Mouse (Mus musculus): ENCODE results near the gene H2-M5. TPM values are rescaled to one million over a fixed set of nuclear protein-coding genes. Genes with fewer than 3 reads are reported as not detected.
A peak's percentile ranks its signal among the peaks of the same experiment; 100 is the strongest.
"Not testable (repeated sequence)": the region's sequence is repeated elsewhere in the genome, so short reads cannot be mapped to it uniquely, and the experiment has no call there.

The H2-M5 gene
- polyA plus RNA-seq, 1 experiment from 2014 or later = 1.7 TPM

DNA sequence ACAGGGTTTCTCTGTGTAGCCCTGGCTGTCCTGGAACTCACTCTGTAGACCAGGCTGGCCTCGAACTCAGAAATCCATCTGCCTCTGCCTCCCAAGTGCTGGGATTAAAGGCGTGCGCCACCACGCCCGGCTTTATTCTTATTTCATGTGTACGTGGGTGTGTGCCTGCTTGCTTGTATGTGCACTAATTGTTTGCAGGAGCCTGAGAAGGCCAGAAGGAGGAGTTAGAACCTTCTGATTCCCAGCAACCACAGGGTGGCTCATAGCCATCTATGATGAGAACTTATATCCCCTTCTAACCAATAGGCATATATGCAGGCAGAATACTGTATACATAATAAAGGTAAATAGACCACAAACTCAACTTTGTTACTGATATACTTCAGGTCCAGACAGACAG lies 1.3 kb upstream of the H2-M5 start:
- H3K9me3 ChIP-seq; H3K36me3 ChIP-seq; H3K4me3 ChIP-seq; ATAC-seq (ENCODE audit: low FRiP score, low read depth); H3K4me1 ChIP-seq; H3K27ac ChIP-seq; H3K4me2 ChIP-seq (replicated peaks); H3K9ac ChIP-seq: not testable (repeated sequence)
- H3K27me3 ChIP-seq (replicated peaks) = peaks cover 26% of the 10 kb centered on the region
- 91% methylated on average over 6 of the region's 6 CpGs for WGBS

DNA sequence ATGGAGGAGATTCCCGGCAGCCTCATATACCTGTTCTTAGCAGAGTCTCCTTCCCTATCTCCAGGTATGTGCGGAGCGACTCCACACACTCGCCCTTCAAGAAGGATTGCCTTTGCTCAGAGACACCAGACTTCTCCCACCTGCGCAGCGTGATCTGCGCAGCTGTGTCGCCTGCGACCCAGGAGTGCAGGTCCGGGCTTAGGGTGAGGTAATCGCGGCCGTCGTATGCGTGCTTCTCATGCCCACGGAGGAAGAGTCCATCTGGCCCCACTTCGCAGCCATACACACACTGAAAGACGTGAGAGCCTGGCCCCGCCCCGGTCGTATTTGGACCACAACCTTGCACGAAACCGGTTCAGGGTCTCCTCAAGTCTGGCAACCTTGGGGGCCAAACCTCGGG lies 862 bp downstream of the H2-M5 start:
- H3K4me3 ChIP-seq = no peak overlapping the region

DNA sequence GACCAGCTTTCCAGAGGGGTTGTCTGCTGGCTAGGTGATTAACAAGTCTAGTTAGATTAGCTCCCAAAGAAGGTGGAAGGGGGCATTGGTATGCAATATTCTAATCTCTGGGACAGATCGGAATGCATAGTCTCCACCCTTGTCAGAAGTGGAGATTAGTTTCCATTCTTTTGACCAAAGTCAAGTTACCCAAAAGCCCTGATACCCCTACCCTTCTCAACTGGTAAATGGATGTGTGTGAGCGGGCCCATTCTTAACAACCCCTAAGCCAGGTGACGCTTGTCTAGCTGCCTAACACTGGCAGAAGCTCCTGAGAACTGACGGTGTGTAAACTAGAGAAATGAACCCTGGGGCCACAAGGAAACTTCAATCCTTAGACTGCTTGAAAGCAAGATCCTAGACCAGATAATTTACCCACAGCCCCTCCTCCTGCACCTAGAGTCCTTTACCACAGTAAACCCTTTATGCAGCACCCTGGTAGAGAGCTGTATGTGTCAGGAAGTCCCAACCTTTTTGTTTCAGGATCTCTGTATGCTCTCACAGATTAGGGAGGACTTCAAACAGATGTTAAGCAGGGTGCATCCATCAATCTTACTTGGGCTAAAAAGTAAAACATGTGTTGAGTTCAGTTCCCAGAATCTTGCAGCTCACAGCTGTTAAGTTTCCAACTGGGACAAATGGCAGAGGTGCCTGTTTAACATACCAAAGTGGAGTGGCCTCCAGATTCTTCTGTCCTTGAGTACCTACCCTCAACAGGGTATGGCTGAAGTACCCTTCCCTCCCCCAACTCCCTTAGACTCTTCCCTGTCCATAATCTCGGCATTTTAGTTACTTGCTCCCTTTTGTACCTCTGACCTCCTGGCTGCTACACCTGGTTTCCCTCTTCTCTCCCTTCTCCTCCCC lies 6.8 kb downstream of the H2-M5 start:
- H3K36me3 ChIP-seq = no peaks in the 10 kb centered on the region
- peaks cover 5% of the 10 kb centered on the region for H3K27me3 ChIP-seq (replicated peaks)
- ATAC-seq (ENCODE audit: low FRiP score, low read depth) = no peak

More for the DNA sequence above, 862 bp downstream of the H2-M5 start:
- peaks cover 26% of the 10 kb centered on the region for H3K27me3 ChIP-seq (replicated peaks)
- WGBS = 7% methylated on average over 24 of the region's 24 CpGs
- ATAC-seq (ENCODE audit: low FRiP score, low read depth) = no peak
- H3K9me3 ChIP-seq = no peaks in the 10 kb centered on the region
- no peaks in the 10 kb centered on the region; the same call in 1 of the 2 replicates for H3K4me1 ChIP-seq
- H3K36me3 ChIP-seq = no peaks in the 10 kb centered on the region
- no peak overlapping the region for H3K9ac ChIP-seq
- H3K4me2 ChIP-seq (replicated peaks) = peak overlapping the region; percentile 43; the same call in 1 of the 2 replicates
- H3K27ac ChIP-seq = no peak overlapping the region

DNA sequence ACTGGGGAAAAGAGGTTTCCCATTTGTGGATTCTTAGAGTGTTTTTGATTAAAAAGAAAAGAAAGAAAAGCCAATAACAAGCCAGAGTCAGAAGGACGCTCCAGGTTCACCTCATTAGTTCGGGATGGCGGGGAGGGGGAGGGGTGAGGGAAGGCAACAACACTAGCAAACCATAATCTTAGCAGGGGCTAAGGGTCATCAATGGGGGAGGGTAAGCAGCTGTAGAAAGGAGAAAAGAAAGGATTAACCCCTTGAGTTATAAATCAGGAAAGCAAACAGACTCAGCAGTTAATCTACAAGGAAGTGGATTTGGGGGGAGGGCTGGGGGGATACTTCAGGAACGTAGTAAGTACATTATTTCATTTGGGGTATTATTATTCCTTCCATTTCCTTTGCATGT lies 7.5 kb downstream of the H2-M5 start:
- Histone ChIP-seq H3K9me3 (no peaks in the 10 kb centered on the region), H3K9ac (no peak overlapping the region), H3K4me3 (no peak overlapping the region), H3K4me1 (no peaks in the 10 kb centered on the region), H3K27ac (no peak overlapping the region), H3K27me3 (replicated peaks) (0 out of 2 replicates have a peak, but pooled peaks cover 2% of the 10 kb centered on the region), H3K36me3 (no peaks in the 10 kb centered on the region), H3K4me2 (replicated peaks) (peak overlapping the region; percentile 27; the same call in 1 of the 2 replicates)
- 4% methylated on average over 4 of the region's 4 CpGs for WGBS
- no peak for ATAC-seq (ENCODE audit: low FRiP score, low read depth)

More for the DNA sequence above, 6.8 kb downstream of the H2-M5 start:
- 31% methylated on average over 5 of the region's 5 CpGs for WGBS
- Histone ChIP-seq H3K4me2 (replicated peaks) (no peak overlapping the region), H3K9ac (no peak overlapping the region), H3K9me3 (no peaks in the 10 kb centered on the region), H3K27ac (no peak overlapping the region), H3K4me3 (no peak overlapping the region), H3K4me1 (no peaks in the 10 kb centered on the region)

DNA sequence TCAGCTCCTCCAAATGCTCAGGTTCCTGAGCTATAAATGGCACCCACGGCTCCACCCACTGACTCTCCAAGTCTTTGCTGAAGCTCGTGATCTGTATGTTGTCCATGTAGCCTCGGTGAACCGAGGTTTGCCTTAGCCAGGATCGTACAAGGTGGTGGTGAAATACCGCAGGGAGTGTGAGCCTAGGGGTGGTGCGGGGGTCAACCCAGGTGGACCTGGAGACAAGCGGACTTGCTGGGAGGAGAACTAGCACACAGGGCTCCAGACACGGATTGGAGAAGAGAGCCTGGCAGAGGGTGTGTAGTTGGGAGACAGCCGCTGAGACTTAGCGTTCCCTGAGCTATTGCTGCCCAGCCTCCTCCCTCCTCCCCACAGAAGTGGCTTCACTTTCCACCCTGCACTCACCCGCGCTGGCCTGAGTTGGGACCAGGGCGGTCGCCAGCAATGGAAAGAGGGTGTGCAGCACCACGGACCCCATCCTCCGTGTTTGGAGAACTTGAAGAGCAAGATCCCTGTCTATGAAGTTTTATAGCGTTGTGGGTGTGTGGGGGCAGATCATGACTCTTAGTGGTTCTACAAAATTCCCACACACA lies 8.0 kb downstream of the H2-M5 start, which contains the start of gene 2410137M14Rik:
Gene 2410137M14Rik (minus strand): TSS at position 17 of the 593 bp plus-strand sequence.
- no peak within 1 kb of the TSS for H3K9ac ChIP-seq
- H3K9me3 ChIP-seq = no peaks in the 10 kb centered on the region
- no peak within 1 kb of the TSS for H3K27ac ChIP-seq
- 12% methylated on average over 18 of the region's 18 CpGs for WGBS
- H3K4me3 ChIP-seq = no peak within 1 kb of the TSS
- H3K4me1 ChIP-seq = no peaks in the 10 kb centered on the region
- ATAC-seq (ENCODE audit: low FRiP score, low read depth) = no peak
- peak within 1 kb of the TSS; percentile 27; the same call in 1 of the 2 replicates for H3K4me2 ChIP-seq (replicated peaks)
- H3K27me3 ChIP-seq (replicated peaks) = 0 out of 2 replicates have a peak, but pooled peaks cover 2% of the 10 kb centered on the region
- no peaks in the 10 kb centered on the region for H3K36me3 ChIP-seq

DNA sequence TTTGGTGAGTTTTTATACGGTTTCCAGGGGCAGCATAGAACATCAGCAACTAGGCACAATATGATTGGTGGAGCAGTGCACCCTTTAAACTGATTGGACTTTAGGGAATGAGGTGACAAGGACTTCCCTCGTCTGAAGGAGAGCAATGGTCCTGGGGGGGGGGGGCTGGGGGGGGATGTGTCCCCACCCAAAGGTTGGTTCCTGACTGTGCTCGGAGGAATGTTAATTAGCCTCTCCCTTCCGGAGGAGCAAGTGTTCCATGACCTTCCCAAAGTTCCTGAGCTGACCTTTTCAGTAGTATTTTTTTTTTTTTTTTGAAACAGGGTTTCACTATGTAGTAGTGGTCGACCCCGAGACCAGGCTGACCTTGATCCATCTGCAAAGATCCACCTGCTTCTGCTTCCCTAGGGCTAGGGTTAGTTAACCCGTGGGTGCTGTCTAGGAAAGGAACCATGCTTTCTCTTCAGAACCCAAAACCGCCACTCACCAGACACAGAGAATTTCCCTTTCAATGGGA lies 16.0 kb downstream of the H2-M5 start:
- Histone ChIP-seq H3K4me1 (no peaks in the 10 kb centered on the region), H3K36me3 (no peaks in the 10 kb centered on the region), H3K4me3 (no peak overlapping the region), H3K4me2 (replicated peaks) (no peak overlapping the region), H3K9me3 (no peaks in the 10 kb centered on the region), H3K9ac (no peak overlapping the region), H3K27ac (no peak overlapping the region), H3K27me3 (replicated peaks) (no peaks in the 10 kb centered on the region)
- no peak for ATAC-seq (ENCODE audit: low FRiP score, low read depth)
- 83% methylated on average over 8 of the region's 8 CpGs for WGBS

DNA sequence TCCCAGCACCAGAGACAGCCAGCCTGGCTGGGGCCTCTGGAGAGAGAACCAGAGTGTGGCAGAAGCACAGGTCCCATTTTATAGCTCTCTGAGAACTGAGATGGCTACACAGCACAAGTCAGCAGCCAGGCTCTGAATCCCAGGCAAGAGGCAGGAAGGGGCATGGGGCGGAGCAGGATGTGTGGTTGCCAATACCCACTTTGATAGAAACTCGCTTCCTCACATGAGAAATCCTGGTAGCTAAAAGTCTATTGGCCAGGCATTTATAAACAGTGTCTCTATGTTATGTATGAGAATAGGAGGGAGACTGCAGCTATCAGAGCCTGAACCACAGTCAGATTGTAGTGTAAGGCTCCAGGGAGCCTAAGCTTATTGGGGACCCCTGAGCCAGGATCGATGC lies 16.5 kb downstream of the H2-M5 start:
- WGBS = 88% methylated on average over 3 of the region's 3 CpGs
- Histone ChIP-seq H3K27me3 (replicated peaks) (no peaks in the 10 kb centered on the region), H3K27ac (no peak overlapping the region), H3K4me3 (no peak overlapping the region), H3K9me3 (no peaks in the 10 kb centered on the region), H3K4me1 (no peaks in the 10 kb centered on the region), H3K4me2 (replicated peaks) (no peak overlapping the region), H3K36me3 (no peaks in the 10 kb centered on the region), H3K9ac (no peak overlapping the region)
- ATAC-seq (ENCODE audit: low FRiP score, low read depth) = no peak

DNA sequence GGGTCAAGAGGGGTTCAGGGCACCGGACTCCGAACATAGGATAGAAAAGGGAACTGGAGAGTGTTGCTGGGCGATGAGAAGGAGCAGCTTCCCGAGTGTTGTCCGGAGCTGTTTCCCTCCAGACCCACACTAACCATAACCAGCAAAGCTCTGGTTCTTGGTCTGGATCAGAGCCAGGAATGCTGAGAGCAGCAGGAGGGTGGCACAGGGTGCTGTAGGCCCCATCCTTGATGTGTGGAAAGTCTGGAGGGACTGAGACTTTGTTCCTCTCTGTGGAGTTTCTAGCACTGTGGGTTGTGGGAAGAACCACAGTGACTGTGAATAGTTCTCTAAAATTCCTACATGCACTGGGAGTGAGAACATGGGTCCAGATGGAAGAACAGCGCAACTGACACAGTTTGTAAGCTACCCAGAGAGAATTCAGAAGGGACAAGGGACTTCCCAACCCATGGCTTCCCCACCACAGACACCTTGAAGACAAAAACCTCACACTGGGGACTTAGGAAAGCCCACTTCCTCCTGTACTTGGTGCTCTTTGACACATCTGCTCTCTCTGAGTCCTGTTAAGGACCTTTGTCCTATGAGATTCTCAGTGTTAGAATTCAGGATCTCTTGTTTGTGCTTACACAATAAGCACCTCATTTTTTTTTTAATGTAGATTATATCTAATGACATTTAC lies 18.0 kb downstream of the H2-M5 start:
- no peak overlapping the region for H3K4me3 ChIP-seq
- no peak overlapping the region for H3K9ac ChIP-seq
- no peaks in the 10 kb centered on the region for H3K4me1 ChIP-seq
- no peaks in the 10 kb centered on the region for H3K27me3 ChIP-seq (replicated peaks)
- no peaks in the 10 kb centered on the region for H3K9me3 ChIP-seq
- no peak overlapping the region for H3K27ac ChIP-seq
- H3K36me3 ChIP-seq = no peaks in the 10 kb centered on the region
- WGBS = 89% methylated on average over 6 of the region's 6 CpGs
- no peak for ATAC-seq (ENCODE audit: low FRiP score, low read depth)
- no peak overlapping the region for H3K4me2 ChIP-seq (replicated peaks)

DNA sequence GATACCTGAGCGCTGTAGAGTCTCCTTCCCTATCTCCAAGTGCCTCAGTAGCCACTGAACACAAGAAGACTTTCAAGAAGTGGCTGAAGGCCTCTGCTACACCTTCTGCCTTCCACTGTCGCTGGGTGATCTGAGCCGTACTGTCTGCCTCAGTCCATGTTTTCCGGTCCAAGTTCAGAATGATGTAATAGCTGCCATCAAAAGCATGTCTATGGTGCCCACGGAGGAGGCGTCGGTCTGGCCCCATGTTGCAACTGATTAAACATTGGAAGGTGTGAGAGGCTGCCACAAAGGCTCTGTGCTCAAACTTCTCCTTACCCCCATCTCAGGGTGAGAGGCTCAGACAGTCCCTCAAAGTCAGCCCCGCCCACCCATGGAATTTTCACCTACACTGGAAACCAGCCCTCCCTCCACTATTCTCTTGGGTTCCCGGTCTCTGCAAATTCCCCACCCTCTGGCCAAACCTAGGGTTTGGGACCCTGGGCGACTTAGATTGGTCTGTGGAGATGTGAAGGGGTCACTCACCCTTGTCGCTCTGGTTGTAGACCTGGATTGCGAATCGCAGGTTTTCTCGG lies 18.9 kb downstream of the H2-M5 start:
- WGBS = 90% methylated on average over 14 of the region's 14 CpGs
- Histone ChIP-seq H3K27ac (no peak overlapping the region), H3K4me2 (replicated peaks) (no peak overlapping the region), H3K9ac (no peak overlapping the region), H3K27me3 (replicated peaks) (no peaks in the 10 kb centered on the region), H3K36me3 (no peaks in the 10 kb centered on the region), H3K4me3 (no peak overlapping the region), H3K9me3 (no peaks in the 10 kb centered on the region), H3K4me1 (no peaks in the 10 kb centered on the region)
- ATAC-seq (ENCODE audit: low FRiP score, low read depth) = no peak

DNA sequence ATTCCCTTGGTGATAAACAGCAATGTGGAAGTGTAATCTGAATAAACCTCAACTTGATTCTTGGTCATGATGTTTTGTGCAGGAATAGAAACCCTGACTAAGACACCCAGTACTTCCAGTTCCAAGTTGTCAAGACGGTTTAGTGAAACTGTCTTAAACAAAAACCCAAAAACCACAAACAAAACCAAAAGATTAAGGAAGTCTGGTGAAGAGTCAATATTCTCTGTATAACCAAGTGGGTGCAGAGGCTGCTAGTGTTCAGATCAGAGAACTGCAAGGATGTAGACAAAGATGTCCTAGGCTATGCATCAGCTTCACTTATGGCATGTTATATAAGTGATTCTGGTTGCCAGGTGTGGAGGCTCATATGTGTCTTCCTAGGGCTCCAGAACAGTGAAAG lies 22.5 kb downstream of the H2-M5 start:
- Histone ChIP-seq H3K4me1 (no peaks in the 10 kb centered on the region), H3K4me3 (no peak overlapping the region)

DNA sequence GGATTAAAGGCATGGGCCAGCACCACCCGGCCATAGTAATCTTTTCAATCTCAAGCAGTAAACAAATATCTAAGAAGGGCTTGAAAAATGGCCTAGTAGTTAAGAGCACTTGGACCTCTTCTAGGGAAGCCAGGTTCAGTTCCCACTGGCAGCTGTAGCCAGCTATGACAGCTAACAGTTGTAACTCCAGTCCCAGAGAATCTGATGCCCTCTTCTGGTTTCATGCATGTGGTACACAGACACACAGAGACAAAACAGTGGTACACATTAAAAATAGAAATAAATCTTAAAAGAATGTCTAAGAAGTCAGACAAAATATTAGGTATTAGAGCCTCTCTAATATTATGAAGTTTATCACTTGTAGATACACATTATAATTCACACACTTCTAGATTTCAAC lies 28.2 kb downstream of the H2-M5 start:
- H3K9ac ChIP-seq = no peak overlapping the region
- WGBS = 75% methylated on average over 1 of the region's 1 CpGs
- no peaks in the 10 kb centered on the region for H3K27me3 ChIP-seq (replicated peaks)
- H3K4me2 ChIP-seq (replicated peaks) = no peak overlapping the region
- no peaks in the 10 kb centered on the region for H3K36me3 ChIP-seq
- no peak overlapping the region for H3K4me3 ChIP-seq
- H3K9me3 ChIP-seq = no peaks in the 10 kb centered on the region
- ATAC-seq (ENCODE audit: low FRiP score, low read depth) = no peak
- H3K27ac ChIP-seq = no peak overlapping the region
- peaks cover 11% of the 10 kb centered on the region for H3K4me1 ChIP-seq

More for the DNA sequence above, 22.5 kb downstream of the H2-M5 start:
- Histone ChIP-seq H3K9ac (no peak overlapping the region), H3K36me3 (no peaks in the 10 kb centered on the region), H3K27me3 (replicated peaks) (no peaks in the 10 kb centered on the region), H3K4me2 (replicated peaks) (no peak overlapping the region), H3K27ac (no peak overlapping the region), H3K9me3 (no peaks in the 10 kb centered on the region)
- WGBS = 81% methylated on average over 1 of the region's 1 CpGs
- ATAC-seq (ENCODE audit: low FRiP score, low read depth) = no peak

All from neural tube, embryonic 12.5 days (tissue).